Mouse (Mus musculus) kidney, adult 8-10 months (tissue): Measurements from ENCODE around the gene 1520401A03Rik.

ENCODE experiments used
- DNase-seq, 2 experiments: peaks; one replicate each; pipeline ENCODE4 v3.0.0; 2022

The 1520401A03Rik gene

DNA sequence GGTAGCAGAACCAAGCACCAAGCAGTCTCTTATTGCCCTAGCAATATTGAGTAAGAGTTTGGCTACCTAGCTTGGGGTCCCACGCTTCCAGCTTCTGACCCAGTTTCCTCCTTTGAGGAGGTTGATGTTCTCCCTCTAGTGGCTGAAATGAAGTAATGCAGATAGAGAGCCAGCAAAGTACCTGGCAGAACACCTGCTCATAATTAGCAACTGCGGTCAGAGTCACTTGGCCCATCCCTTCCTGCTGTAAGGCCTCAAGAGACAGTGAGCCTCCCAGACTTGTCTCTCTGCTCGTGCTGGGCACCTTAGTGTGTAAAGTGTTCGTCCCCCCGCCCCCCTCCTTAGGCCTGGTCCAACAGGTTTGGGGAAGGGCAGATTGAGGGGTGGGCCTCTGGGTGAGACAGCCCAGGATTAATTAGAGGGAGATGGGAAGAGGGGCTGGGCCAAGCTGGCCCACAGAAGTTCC, 58.0 kb downstream of the 1520401A03Rik start:
- no peak for DNase-seq

DNA sequence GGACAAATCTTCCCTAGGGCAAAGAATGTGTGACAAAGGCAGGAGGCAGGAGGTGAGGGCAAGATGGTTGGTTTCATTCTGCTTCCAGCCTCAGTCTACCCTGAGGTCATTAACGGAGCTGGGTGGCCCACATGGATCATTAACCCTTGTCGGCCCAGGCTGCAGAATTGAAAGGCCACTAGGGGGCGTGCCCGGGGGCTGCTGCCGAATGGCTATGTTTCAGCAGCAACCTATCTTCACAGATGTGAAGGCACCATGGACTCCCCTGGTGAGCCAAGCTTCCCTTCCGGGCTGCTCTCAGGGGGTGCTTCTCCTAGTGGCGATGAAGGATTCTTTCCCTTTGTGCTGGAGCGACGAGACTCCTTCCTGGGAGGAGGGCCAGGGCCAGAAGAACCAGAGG, 61.1 kb downstream of the 1520401A03Rik start:
- peak in 1 of 2 experiments; percentile 49 for DNase-seq

- DNase-seq: no peak
Measured at GRCm38 (mm10) chr17:23660876-23661200, 61.7 kb downstream of the 1520401A03Rik start.

- peak; percentile 72 to 86 for DNase-seq
Measured at GRCm38 (mm10) chr17:23660117-23660875, 62.3 kb downstream of the 1520401A03Rik start, which contains the start of gene Bicdl2. TSS of gene Bicdl2 (plus strand) at chr17:23660506.

DNA sequence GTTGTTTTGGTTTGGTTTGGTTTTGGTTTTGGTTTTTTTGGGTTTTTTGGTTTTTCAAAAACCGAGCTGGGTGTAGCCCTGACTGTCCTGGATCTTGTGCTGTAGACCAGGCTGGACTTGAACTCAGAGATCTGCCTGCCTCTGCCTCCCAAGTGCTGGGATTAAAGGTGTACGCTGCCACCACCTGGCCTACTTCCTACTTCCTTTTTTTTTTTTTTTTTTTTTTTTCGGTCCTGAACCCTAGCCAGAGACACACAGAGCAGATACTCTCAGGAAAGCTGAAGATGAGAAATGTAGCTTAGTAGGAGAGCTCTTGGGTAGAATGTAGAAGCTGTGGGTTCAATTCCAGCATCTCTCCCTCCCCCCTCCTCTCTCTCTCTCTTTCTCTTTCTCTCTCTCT, 64.1 kb downstream of the 1520401A03Rik start:
- DNase-seq: no peak
